Mouse (Mus musculus) thymus, adult 2 months (tissue): ENCODE results near the gene Hcrt. TPM values are rescaled to one million over a fixed set of nuclear protein-coding genes. Genes with fewer than 3 reads are reported as not detected.

Source experiments
- DNase-seq: peaks from one replicate; pipeline ENCODE4 v3.0.0; 2021
- H3K27ac ChIP-seq: fragments of 200-500 bp; 2 replicates; pipeline ENCODE4 v1.5.1; 2012; ENCODE audit warnings: low read length, control low read depth; ENCODE audit not compliant: control insufficient read depth, insufficient read depth
- H3K27me3 ChIP-seq: fragments of 200-500 bp; 2 replicates; pipeline ENCODE4 v1.6.1; 2012; ENCODE audit warnings: mild to moderate bottlenecking, low read length, moderate library complexity, mixed read lengths; ENCODE audit not compliant: control insufficient read depth, insufficient read depth
- H3K36me3 ChIP-seq: fragments of 200-500 bp; 2 replicates; pipeline ENCODE4 v1.6.1; 2012; ENCODE audit warnings: mild to moderate bottlenecking, low read length, moderate library complexity; ENCODE audit not compliant: control insufficient read depth, insufficient read depth
- H3K4me1 ChIP-seq: fragments of 200-500 bp; replicated peaks from 2 replicates; pipeline ENCODE4 v1.6.1; 2012; ENCODE audit warnings: low read length; ENCODE audit not compliant: control insufficient read depth, insufficient read depth
- H3K4me3 ChIP-seq: fragments of 200-500 bp; 2 replicates; pipeline ENCODE4 v1.5.1; 2012; ENCODE audit warnings: mild to moderate bottlenecking, low read length, control low read depth, moderate library complexity; ENCODE audit not compliant: control insufficient read depth, insufficient read depth
- CTCF ChIP-seq: fragments of 200-500 bp; IDR thresholded peaks from 2 replicates; pipeline ENCODE4 v1.5.1; 2012; ENCODE audit warnings: mild to moderate bottlenecking, control low read depth, low read length, moderate library complexity, borderline replicate concordance; ENCODE audit not compliant: control insufficient read depth, poor library complexity, insufficient read depth; ENCODE audit errors: extremely low read depth
- POLR2A ChIP-seq: fragments of 200-500 bp; IDR thresholded peaks from 2 replicates; pipeline ENCODE4 v1.6.1; 2012; ENCODE audit warnings: mild to moderate bottlenecking, low read length, control low read depth, moderate library complexity; ENCODE audit not compliant: control insufficient read depth, poor library complexity, insufficient read depth; ENCODE audit errors: extremely low read depth
- WGBS: fragments of 180-500 bp; shearing (Covaris S2); methylation state at CpG from one replicate; pipeline ENCODE4 v1.1.7; 2018; 5-methylcytosine and 5-hydroxymethylcytosine counted together
- polyA plus RNA-seq: library from polyadenylated mRNA; depleted of rRNA; stranded (reverse); fragments of >200 nt; gene quantifications from 2 replicates; pipeline ENCODE4 v1.2.3, GENCODE M21; 2012

Hcrt gene
- polyA plus RNA-seq, 1 experiment = 0.57 TPM

GRCm38 (mm10) chr11:100738749-100739148 lies 24.0 kb downstream of the Hcrt start:
- DNase-seq = no peak
- Histone ChIP-seq H3K27me3 (no peaks in the 10 kb centered on the region), H3K4me3 (no peak overlapping the region), H3K36me3 (no peaks in the 10 kb centered on the region), H3K27ac (no peak overlapping the region), H3K4me1 (peaks cover 18% of the 10 kb centered on the region)
- TF ChIP-seq CTCF = no peak
- TF ChIP-seq POLR2A = no peak
- 26% methylated on average over 5 of the region's 5 CpGs for WGBS

GRCm38 (mm10) chr11:100738066-100738604 lies 24.6 kb downstream of the Hcrt start, which contains the start of gene Rab5c:
Gene Rab5c, minus strand, starts transcription at chr11:100738215.
- TF ChIP-seq CTCF (no peak; the same call in 1 of the 2 replicates), POLR2A (peak; percentile 77)
- Histone ChIP-seq H3K4me1 (peaks cover 18% of the 10 kb centered on the region), H3K36me3 (peaks cover 1% of the 10 kb centered on the region; the same call in 1 of the 2 replicates), H3K27me3 (no peaks in the 10 kb centered on the region), H3K27ac (peak within 1 kb of the TSS; percentile 48), H3K4me3 (peak within 1 kb of the TSS; percentile 90)
- DNase-seq = peak; percentile 98
- under 1% methylated on average over 39 of the region's 39 CpGs for WGBS

GRCm38 (mm10) chr11:100737105-100737733 lies 25.5 kb downstream of the Hcrt start:
- DNase-seq = no peak
- Histone ChIP-seq H3K27ac (peak overlapping the region; percentile 48), H3K36me3 (peaks cover 5% of the 10 kb centered on the region; the same call in 1 of the 2 replicates), H3K27me3 (no peaks in the 10 kb centered on the region), H3K4me1 (peaks cover 18% of the 10 kb centered on the region), H3K4me3 (peak overlapping the region; percentile 90)
- 1% methylated on average over 13 of the region's 13 CpGs for WGBS
- TF ChIP-seq CTCF (no peak), POLR2A (no peak)

- H3K36me3 ChIP-seq = peaks cover 5% of the 10 kb centered on the region; the same call in 1 of the 2 replicates
- H3K27ac ChIP-seq = 0 out of 2 replicates have a peak overlapping the region, but pooled peaks have one; percentile 32
- TF ChIP-seq CTCF (no peak), POLR2A (no peak)
- H3K4me3 ChIP-seq = no peak overlapping the region
- H3K4me1 ChIP-seq = peaks cover 18% of the 10 kb centered on the region
- 47% methylated on average over 4 of the region's 4 CpGs for whole genome bisulfite sequencing
- DNase-seq = no peak
- no peaks in the 10 kb centered on the region for H3K27me3 ChIP-seq
Observed at GRCm38 (mm10) chr11:100736746-100737080, 26.0 kb downstream of the Hcrt start.

- peak overlapping the region; percentile 52 for H3K4me3 ChIP-seq
- 7% methylated on average over 14 of the region's 14 CpGs for WGBS
- H3K27ac ChIP-seq = peak overlapping the region; percentile 85
- peaks cover 18% of the 10 kb centered on the region for H3K4me1 ChIP-seq
- TF ChIP-seq POLR2A (0 out of 2 replicates have a peak, but pooled peaks have one; percentile 27), CTCF (no peak)
- no peak for DNase-seq
- H3K36me3 ChIP-seq = peaks cover 5% of the 10 kb centered on the region; the same call in 1 of the 2 replicates
- H3K27me3 ChIP-seq = no peaks in the 10 kb centered on the region
Observed at GRCm38 (mm10) chr11:100735954-100736745, 26.6 kb downstream of the Hcrt start.

GRCm38 (mm10) chr11:100735134-100735865 lies 27.4 kb downstream of the Hcrt start:
- WGBS = 54% methylated on average over 9 of the region's 9 CpGs
- H3K4me1 ChIP-seq = peaks cover 24% of the 10 kb centered on the region
- peaks cover 5% of the 10 kb centered on the region; the same call in 1 of the 2 replicates for H3K36me3 ChIP-seq
- peak overlapping the region; percentile 85 for H3K27ac ChIP-seq
- peak overlapping the region; percentile 52 for H3K4me3 ChIP-seq
- TF ChIP-seq POLR2A (no peak), CTCF (no peak)
- no peaks in the 10 kb centered on the region for H3K27me3 ChIP-seq
- DNase-seq = no peak
